Mouse (Mus musculus): ENCODE results near the gene Fbxl17. TPM values are rescaled to one million over a fixed set of nuclear protein-coding genes. Genes with fewer than 3 reads are reported as not detected.

Gene Fbxl17
- total RNA-seq, 2 experiments from 2014 or later: 29.2 to 30.7 TPM

DNA sequence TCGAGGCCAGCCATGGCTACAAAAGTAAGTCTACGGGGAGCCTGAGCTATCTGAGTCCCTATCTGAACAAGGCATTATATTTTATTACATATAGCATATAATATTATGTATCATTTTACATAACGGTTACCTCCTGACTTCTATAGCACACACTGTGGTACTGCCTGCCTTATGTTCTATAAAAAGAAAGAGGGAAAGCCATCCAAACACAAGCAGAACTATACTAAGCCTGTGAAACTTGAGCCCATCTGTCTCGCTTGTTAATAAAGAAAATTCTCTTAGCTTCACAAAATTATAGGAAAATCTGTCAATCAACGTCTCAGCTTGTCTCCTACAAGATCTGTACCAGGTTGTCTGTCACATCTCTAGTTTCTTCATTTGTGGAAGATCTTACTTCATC lies 173.6 kb downstream of the Fbxl17 start:
- no peak for DNase-seq

DNA sequence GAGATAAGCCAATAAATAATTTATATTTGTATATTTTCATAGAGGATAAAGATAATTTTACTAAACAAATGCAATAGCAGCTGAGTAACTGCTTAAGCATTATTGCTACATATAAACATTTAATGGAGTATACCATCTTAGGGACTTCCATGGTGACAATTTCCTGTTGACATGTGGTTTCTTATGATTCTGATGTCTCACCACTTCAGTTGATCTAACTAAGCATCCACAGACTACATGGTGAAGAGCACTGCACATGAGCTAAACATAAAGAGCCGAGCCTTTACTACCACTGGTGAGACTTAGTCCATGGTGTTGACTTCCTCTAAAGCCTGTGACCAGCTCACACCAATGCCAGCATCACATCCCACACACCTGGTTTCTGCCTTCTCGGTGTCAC lies 175.1 kb downstream of the Fbxl17 start:
- DNase-seq: no peak

DNA sequence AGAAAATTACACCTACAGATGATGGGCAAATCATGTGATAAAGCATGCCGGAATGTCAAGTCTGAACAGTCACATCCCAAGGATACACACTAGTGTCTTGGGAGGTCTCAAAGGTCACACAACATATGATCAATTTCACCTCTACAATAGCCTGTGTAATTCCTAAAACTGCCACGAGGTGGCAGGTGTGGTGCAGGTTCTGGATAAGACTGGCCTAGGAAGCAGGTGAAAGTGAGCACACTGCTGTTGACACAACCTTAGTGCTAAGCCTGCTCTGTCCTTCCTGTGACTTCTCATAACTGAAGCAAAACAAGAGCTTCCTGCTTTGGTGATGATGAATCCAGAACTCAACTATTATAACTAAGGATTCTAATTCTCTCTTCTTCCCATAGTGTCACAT lies 175.8 kb downstream of the Fbxl17 start:
- DNase-seq: peak; percentile 66

DNA sequence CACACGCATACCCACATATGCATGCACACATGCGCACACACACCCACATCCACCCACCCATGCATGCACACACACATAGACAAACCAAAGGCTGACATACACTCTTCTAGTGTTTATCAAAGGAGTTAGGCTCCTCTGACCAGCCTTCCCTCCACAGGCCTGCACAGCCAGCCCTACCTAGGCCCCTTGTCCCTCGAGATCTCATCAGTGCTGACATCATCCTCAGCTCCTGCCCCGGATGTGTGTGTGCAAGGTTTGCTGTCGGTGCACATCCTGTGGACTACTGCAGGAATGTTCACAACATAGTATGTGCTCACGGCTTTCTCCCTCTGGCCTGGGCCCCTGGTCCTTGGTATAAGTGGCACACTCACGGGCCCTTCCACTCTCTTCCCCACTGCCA lies 177.0 kb downstream of the Fbxl17 start:
- DNase-seq: no peak

DNA sequence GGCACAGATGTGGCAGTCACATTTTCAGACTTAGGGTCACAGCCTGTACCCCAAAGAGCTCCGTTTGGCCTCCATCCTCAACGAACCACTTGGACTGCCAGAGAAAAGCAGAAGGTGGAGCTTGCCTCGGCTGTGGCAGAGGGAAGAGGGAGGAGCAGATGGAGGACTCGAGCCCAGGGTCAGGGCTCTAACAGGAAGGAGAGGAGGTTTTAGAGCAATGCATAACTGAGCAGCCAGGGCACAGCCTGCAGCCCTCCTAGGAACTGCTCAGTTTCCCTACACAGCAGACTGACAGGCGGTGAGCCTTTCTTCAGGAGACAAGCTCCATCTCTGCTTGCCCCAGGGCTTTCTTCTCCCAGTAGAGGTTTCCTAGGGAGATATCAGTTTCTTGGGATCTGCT lies 178.5 kb downstream of the Fbxl17 start:
- DNase-seq: no peak

DNA sequence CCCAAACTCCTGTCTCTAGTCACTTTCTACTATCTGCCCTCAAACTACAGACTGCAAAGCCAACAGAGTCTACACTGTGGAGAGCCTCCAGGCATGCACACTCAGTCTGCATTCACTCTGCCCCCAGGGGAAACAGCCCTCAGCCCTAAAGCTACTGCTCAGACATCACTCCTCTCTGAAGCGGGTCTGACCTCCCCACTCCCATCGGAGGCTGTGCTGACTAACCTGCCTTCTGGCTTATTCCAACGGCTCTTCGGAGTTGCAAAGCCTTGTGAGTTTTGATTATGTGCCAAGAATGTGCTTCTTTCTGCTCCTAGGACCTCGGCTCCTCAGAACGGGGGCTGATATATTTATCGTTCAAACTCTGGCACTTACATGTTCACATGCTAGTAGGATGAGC lies 182.3 kb downstream of the Fbxl17 start:
- DNase-seq: no peak

DNA sequence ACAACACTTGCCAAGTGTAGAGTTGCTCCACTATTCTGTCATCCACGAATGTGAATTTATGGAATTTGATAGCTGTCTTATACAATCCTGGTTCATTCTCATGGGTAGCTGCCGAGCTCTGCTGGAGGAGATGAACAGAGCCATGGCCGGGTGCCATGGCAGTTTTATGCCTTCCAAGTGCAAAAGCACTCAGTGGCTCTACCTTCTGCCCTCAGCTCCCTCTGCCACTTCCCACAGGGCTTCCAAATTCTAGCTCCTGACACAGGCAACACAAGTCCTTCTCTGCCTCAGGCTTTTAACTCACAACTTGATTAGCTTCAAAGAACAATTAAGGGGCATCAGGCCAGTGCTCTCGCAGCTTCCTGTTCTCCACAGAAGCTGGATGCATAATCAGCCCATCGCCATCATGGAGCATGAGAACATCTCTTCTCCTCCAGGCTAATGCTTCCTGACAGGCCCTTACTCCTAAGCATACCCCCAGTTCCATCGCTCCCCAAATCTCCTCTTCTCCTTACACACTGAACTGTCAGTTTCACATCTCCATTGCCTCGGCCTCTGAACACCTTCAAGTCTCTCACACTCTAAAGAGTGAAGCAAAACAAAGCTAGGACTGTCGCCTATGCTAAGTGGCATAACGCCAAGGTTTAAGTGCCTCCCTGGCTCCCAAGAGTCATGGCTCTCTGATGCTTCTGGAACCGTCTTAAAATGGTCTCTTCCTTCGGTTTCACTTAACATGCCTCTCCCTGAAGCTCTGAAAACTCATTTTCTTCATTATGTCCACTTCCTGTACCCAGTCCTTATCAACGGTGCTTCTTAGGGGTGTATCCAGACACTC lies 184.0 kb downstream of the Fbxl17 start:
- DNase-seq: no peak

DNA sequence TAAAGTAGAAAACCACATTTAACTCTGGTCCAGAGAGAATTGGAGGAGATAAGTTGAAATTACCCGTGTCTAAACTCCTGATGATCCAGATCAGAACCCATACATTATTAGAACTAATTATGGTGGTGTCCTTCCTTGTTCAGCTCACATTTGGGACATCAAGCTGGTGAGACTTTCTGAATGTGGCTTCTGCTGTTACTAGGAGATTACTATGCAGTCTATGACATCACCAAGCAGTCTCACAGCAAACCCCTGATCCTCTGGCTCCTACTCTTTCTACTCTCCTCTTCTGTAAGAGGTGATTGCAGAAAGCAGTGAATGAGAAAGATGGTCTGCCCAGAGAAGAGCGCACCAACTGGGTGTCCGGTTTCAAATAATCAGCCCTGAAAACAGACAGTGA lies 187.0 kb downstream of the Fbxl17 start:
- DNase-seq: no peak

DNA sequence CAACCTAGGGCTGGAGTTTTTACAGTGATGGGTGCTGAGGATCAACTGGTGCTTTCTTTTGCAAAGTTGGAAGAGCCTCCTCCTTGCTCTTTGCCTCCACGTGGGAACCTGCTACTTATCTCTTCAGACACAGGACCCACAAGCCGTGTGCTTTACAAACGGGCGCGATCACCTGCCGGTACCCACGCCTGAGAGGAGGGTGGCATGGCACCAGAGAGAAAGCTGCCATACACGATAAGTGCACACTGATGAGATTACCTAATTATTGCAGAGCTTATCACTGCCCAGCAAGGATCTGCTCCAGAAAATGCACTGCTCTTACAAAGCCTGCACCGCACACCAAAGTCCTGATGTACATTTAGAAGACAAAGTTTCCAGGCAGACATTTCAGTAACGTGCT lies 187.5 kb downstream of the Fbxl17 start:
- no peak for DNase-seq

DNA sequence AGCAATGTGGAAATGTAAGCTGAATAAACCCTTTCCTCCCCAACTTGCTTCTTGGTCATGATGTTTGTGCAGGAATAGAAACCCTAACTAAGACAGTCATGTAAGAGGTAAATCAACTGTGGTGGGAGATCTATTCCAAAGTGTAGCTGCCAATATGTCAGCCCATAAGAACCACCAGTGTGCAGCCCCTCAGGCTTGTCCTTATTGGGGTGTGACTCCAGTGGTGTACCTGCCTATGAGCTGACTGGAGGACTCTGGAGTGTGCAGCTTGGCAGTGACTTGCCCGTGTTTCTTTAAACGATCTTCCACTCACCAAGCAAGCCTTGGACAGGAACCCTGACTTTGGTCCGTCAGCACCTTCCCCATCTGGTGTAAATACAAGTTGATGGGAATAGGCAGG lies 188.2 kb downstream of the Fbxl17 start:
- no peak for DNase-seq

DNA sequence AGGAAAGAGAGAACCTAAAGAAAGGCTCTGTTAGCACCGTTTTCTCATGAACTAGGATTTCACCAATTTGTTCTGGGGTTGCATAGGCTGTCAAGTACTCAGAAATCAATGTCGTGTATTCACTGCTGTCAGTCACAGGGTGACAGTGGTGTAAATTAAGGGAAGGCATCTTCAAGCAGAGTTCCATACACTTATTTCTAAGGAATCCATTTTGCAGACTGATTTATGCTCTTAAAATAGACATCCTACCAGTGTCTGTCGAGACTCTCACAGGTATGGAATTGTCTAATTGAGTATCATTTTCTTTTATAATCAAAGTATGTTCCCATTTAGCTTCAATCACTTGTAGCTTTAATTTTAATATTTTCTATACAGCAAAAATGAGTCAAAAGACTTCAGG lies 189.8 kb downstream of the Fbxl17 start:
- DNase-seq: no peak

DNA sequence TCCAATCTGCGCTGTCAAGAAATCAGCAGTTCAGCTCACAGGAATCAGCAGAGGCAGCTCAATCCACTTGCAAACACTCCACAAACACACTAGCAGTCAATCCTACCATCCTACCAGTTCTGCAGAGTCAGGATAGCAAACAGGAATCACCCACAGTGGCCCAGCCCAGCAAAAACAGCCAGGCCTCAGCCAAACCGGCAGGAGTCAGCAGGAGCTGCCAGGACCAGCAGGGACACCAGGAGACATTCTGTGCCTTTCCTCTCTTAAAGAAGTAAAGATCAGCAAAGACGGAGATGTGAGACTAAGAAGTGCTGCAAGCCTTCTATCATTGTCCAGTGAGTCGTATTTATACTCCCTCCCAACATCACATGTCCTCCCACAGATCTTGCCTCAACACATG lies 196.0 kb downstream of the Fbxl17 start:
- DNase-seq: no peak

DNA sequence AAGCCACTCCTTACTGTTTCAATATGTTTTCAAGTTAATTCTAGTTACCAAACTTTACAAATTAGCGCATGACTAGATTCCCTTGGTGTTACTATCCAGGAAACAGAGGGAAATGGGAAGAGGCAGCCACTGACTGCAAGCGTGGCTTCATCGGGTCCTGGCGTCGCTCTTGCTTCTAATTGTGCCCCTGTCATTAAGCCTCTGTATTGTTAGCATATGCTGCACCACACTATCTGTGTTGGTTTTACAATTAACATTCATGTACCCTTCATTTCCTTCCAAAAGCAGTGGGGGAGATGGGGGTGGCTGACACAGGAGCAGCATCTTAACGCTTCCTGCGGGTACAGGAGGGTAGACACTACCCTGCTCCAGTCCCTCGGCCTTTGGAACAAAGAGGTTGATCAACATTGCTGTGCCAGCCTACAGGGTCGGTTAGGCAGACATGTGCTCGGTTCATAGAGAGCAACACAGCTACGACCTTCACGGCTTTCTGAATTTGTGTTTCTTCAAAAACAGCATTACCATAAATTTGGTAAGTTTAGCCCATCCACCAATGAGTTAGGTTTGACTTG lies 197.9 kb downstream of the Fbxl17 start:
- DNase-seq: no peak

DNA sequence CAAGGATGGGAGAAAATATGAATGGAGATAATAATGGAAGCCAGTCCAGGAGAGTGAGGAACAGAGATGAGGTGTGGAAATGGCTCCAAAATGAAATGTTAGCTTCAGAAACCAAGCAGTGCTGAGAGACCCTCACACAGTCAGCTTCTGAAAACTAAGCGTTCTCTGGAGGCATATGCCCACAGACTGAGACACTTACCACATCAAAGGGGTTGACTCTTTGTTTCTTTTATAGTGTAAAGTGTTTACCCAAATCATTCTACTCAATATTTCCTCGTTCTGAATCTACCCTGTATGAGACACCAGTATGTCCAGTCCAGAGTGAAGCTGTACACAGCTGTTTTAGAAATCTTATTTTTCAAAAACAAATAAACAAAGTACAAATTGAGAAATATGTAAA lies 204.3 kb downstream of the Fbxl17 start:
- no peak for DNase-seq

DNA sequence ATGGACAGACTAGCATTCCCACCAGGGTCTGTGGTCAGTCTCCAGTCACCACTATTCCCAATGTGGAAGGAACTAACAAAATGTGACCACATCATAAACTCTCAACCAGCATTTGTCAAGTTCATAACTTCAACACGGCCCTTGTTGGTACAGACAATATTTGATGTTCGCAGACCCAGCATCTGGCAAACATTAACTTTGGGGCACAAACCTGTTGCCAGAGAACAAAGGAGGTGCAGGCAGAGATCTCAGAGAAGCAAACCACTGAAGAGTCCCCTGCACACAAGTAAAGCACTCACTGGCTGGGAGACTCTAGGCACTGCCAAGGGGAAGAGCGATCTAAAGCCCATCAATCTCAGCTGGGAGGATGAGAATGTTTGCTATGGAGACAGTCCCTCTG lies 204.9 kb downstream of the Fbxl17 start:
- no peak for DNase-seq

DNA sequence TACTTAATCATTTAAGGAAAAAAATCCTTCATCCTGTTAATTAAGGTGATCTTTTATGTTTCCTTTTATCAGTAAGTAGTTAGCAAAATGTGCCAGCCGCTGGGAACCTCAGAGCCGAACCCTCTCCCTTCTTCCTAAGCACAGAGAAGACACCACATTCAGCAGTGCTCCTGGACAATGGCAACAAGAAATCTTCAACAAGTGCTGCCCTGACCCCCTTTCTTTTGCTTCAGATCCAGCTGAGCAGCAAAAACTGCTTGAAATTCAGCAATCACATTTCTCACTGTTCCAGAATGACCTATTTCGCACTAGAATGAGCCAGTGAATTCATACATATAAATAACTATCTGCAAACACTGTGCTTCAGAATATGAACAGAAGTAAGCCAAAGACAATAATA lies 205.8 kb downstream of the Fbxl17 start:
- no peak for DNase-seq

DNA sequence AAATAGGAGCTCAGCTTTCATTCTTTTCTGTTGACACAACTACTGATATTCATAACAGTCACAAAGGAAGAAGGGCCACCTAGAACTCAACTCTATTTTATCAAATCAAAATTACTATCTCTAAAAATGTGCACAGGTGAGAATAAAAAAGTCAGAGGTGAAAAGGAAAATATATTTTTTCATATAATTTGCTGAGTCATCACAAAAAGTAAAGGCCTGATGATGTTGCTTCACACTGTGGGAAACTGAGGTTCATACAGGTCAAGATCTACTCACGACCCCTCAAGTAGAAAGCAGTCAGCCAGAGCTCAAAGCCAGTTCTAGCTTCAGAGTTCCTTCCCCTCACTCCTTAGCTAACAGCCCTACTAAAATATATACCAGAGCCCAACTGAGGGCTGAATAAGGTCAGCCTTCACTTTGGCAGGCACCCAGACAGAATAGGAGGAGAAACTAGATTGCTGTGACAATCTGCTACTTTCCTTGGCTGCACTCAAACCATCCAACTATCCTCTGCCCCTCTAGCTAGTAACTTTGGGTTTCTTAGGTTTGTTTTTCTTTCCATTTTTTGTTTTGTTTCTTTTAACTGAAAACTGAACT lies 210.4 kb downstream of the Fbxl17 start:
- DNase-seq: peak; percentile 50

DNA sequence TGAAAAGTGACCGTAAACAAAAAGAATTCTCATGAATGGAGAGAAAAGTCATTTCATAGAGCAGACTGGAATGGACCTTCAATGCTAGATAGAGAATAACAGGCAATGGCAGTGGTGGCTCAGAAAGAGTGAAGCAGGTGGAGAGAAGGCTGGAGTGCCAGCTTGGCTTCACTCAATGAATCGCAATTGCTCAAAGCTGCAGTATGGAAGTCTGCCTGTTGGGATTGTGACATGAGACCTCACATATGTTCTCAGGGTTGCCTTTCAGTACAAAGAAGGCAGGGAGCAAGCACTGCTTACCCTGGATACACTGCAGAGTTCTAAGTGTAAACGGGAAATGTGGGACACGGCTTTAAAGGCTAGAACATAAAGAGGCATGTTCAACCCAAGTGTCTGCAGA lies 211.0 kb downstream of the Fbxl17 start:
- DNase-seq: no peak

DNA sequence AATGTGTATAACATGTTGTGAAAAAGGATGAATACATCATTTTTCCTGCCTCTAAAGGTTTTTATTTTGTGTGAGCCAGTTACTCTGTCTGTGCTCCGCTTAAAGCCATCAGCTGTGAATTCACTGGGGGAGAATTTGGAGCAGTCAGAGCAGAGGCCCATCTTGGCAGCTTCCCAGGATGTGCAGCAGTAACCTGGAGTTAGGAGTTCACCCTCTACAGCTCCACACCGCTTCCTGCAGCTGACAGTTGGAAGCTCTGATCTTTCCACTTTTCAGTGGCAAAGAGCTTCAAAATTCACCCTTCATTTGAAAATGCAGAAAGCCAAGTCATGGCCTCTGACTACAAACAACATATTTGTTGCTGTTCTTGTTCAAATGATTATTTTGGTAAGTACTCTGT lies 212.4 kb downstream of the Fbxl17 start:
- DNase-seq: peak; percentile 64

DNA sequence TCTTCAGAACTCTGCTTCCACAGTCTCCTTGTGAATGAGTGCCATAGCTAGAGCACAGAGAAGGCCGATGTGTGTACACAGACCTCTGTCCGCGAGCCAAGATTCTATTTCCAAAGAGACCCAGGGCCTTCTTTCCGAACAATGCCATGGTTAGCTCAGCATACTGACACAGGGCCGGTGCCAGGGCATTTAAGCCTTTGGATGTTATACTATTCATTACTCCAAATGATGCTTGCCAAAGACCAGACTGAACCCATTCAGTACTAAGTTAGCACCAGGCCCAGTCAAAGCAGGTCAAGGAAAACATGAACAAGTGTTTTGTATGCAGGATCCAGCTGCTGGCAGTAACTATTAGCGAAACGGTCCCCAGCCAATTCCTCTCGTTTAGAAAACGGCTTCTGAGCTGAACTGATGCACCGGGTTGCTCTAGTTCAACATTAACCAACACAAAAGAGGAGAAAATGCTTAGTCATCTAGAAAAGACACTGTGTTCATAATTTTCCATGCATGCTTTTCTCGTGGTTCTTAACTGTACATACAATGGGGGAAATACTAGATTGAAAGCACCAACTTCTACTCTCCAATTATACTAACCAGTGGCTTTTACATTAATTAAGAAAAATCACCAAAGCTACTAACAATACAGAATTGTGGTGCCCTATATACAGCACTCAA lies 214.4 kb downstream of the Fbxl17 start:
- peak; percentile 28 for DNase-seq

DNA sequence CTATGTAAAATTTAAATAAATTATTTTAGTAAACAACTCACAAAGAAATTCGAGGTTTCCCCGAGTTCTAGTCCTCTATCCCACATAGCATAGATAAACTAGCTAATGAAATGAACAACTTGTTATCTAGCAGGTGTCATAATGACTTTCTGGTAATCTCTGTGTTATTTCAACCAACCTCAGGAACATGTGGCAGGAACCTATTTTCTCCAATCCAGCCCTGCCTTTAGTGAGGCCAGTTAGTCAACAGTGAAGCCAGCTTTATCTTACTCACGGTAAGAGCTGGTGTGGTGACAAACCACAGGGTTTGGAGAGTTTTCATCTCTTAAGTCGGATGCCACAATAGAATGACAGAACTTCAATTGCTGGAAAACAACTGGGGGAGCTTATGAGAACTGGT lies 215.7 kb downstream of the Fbxl17 start:
- DNase-seq: no peak

DNA sequence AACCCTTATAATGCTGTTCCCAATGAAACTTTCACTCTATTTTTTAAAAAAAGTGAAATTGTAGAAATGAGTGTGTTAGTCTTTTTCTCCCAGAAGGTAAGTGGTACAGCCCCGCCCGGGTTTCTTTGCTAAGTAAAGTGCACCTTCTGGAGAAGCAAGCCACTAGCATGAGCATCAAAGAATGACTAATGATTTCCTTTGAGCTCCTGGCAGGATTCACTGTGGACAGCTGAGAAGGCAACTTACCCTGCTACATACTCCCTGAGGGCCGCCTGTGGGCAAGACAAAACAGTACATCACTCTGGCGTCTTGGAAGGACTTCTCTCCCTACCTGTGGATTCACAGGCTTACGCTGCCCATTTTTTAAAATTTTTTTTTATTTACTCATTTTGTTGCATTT lies 217.8 kb downstream of the Fbxl17 start:
- DNase-seq: no peak

DNA sequence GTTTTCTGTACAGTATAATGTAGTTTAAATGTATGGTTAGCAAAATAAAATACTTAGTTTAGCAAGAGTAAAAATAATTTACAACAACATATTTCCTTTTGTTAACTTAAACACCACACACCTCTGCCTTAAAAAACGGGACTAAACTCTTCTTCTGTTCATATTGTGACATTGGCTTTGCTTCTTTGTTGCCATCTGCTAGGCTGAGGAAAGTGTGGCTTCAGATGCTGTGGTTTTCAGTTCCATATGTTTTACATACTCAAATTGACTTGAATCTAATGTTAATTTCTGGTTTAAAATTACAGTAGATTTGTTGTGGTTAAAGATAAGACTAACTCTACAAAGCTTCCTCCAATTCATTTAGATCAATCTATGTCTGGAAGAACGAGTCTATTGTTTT lies 218.8 kb downstream of the Fbxl17 start:
- DNase-seq: no peak
